Mouse (Mus musculus) left cerebral cortex, adult 18-20 months (tissue): ENCODE results near the gene Ddx39b. TPM values are rescaled to one million over a fixed set of nuclear protein-coding genes. Genes with fewer than 3 reads are reported as not detected.

Experiments
- DNase-seq, 2 experiments: peaks; one replicate each; pipeline ENCODE4 v3.0.0; 2021 to 2022; ENCODE audit warnings: low spot score in 2 of 2, mixed read lengths in 1 of 2
- long read RNA-seq, 2 experiments: library from polyadenylated mRNA; stranded (forward); transcript quantifications; one replicate each; pipeline ENCODE4 v2.0.0; 2021
- total RNA-seq, 2 experiments: library from RNA; stranded (reverse); gene quantifications; 2 replicates each; pipeline ENCODE4 v1.2.3; 2021

Ddx39b gene
- 100 to 1,000 TPM; 201 to 213 TPM for total RNA-seq
- long read RNA-seq, experiment 1, transcript Ddx39b-203 (10 exons, 2,848 nt) = minor isoform, 15 of 239 reads
- long read RNA-seq, experiment 1, transcript Ddx39b-201 (11 exons, 1,739 nt) = major isoform, 152 of 239 reads
- long read RNA-seq, experiment 1, partial matches to known transcripts = 31 of 239 reads
- long read RNA-seq, experiment 1, other reads (novel, unspliced or antisense) = 41 of 239 reads
- long read RNA-seq, experiment 2, transcript Ddx39b-203 (10 exons, 2,848 nt) = minor isoform, 12 of 165 reads
- long read RNA-seq, experiment 2, transcript Ddx39b-201 (11 exons, 1,739 nt) = major isoform, 111 of 165 reads
- long read RNA-seq, experiment 2, partial matches to known transcripts = 21 of 165 reads
- long read RNA-seq, experiment 2, other reads (novel, unspliced or antisense) = 20 of 165 reads

DNA sequence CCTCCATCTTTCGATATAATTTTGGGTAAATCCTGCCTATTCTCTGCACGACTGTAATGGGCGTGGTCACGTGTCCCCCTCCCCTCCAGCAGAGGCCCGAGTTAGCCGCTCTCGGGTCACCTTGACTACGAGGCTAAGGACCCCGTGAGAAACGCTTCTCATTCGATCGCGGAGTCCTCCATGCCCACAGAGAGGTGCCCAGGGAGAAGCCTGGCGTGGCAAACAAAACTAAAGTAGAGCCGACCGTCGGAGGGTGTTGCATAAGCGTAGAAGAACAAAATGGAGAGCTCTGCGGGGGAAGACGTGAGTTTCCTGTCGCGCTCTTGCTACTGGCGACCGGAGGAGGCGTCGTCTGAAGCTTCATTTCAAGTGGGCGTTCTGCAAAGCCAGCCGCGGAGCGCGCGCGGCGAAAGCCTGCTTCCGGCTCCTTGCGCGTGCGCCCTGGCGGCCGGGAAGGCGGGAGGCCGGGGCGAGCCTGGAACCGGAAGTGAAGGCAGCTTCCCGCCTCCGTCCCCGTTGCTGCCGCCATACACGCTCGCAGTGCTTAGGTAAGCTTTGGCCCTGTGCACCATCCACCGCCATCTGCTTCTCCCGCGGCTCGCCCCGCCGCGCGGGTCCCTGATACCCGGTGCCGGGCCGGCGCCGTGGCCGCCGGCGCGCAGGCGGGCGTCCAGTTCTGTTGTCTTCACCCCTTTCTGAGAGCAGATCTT is at the start of gene Ddx39b:
Gene Ddx39b, plus strand, starts transcription at position 442 of the 710 bp plus-strand sequence.
- peak; percentile 96 for DNase-seq

DNA sequence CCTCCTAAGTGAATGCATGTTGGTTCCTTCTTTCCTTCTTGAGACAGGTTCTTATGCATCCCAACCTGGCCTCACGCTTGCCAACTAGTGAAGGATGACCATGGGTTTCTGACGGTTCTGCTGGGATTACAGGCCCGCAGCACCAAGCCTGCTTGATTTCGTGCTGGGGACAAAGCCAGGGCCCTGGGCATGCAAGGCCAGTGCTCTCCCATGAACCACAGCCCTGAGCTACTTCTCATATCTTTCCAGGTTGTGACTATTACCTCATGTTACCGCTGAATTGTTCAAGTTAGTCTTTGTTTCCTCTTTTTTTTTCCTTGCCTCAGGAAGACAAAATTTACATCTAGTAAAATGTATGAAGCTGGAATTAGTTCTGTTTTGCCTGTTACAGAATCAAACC is 48.6 kb upstream of the Ddx39b start:
- no peak for DNase-seq

DNA sequence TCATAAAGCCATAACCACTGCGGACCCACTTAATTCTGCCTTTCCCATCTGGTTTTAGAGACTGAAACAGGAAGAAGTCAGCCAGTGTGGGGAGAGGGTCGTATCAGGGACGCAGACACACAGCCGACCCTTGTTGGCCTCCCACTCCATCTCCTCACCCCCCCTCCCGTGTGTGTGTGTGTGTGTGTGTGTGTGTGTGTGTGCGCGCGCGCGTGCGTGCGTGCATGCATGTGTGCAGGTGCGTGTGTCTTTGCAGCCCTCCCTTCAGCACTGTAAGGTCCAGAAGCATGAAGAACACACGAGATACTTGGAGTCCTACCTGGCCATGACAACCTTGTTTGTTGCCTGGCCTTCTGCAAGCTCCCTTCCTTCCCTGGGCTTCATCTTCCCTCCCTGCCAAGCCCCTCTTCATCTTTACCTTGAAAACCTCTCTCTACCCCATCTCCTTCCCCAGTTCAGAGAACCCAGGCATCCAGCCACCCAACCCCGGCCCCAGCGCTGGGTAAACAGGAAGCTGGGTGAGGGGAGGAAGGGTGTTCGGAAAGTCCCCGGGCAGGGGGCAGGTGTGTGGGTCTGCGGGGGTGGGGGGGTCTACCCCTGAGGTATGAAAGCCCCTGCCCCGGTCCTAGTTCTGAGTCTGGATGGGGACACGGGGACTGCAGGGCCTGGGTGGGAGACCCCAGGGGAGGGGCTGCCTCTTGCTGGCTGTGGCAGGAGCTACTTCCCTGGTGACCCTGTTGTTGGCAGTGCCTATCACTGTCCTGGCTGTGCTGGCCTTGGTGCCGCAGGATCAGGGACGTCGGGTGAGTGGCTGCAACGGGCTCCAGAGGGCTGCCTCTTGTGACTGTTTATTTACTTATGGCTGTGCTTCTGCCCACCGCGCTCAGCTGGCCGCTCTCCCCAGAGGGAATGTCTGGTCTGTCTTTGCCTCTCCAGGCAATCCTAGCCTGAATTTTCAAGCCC is 47.4 kb upstream of the Ddx39b start, which contains the start of gene Ltb:
Gene Ltb, plus strand, starts transcription at position 559 of the 963 bp plus-strand sequence.
- DNase-seq = no peak

DNA sequence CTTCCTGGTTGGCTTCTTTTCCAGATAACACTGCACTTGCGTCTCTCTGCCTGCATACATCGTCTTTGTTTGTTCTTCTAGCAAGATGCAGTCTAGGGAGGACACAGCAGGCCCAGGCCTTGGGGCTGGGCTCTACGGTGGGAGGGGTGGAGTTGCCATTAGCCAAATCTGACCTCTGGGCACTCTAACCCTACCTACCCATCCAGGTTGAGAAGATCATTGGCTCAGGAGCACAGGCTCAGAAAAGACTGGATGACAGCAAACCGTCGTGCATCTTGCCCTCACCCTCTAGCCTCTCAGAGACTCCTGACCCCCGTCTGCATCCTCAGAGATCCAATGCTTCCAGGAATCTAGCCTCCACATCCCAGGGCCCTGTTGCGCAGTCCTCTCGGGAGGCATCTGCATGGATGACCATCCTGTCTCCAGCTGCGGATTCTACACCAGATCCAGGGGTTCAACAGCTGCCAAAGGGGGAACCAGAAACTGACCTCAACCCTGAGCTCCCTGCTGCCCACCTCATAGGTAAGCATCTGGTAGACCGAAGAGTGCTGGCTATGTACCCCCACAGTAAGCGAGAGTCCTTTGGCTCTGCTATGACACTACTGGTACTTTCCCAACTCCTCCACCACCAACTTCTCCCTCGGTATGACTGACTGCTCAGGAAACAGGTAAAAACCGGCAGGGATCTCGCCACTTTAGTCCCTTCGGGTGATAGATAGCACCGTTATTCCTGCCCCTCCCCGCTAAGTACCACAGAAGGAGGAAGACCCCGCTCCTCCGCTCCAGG is 46.5 kb upstream of the Ddx39b start:
- no peak for DNase-seq

DNA sequence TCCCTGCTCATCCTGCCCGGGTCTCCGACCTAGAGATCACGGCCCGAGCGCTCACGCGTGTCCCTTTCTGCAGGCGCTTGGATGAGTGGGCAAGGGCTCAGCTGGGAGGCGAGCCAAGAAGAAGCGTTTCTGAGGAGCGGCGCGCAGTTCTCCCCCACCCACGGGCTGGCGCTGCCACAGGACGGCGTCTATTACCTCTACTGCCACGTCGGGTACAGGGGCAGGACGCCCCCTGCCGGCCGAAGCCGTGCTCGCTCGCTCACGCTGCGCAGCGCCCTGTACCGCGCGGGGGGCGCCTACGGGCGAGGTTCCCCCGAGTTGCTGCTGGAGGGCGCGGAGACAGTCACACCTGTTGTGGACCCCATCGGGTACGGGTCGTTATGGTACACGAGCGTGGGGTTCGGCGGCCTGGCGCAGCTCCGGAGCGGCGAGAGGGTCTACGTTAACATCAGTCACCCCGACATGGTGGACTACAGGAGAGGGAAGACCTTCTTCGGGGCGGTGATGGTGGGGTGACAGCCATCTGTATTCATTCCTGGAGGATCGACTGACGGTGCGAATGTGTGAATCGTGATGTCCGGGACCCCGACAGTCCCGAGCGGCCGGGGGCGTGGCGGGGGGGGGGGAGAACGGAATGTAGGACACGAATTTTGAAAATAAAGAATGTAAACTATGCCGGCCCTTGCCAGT is 45.8 kb upstream of the Ddx39b start:
- peak; percentile 78 to 83 for DNase-seq

DNA sequence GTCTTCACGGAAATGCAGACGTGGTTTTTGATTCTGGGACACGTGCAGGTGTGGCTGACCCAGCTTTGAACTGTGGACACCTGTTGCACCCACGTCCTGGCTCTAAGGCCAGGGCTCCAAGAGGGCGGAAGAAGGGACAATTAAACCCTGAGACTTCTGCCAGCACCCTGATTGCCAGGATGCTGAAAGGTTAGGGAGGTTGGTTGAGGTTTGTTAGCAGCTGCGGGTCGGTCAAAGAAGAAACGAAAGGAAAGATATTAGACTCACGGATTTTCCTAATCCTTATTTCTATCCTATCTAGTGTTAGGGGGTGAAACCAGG is 45.3 kb upstream of the Ddx39b start:
- DNase-seq = no peak

DNA sequence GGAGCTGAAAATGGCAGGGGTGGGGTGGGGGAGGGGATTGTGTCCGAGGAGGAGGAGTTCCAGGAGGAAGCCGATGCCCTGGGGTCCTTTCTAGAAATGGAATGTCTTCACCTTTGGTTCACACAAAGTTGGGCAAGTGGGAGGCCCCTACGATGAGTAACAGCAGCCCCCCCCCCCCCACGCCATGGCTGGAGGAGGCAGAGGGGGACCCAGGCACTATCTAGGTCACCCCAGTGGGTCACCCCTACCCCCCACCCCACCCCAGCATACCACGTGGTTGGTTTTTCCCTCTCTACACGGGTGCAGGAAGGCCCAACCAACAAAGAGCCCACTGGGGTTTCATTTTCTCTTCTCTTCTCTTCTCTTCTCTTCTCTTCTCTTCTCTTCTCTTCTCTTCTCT is 44.4 kb upstream of the Ddx39b start:
- no peak for DNase-seq

DNA sequence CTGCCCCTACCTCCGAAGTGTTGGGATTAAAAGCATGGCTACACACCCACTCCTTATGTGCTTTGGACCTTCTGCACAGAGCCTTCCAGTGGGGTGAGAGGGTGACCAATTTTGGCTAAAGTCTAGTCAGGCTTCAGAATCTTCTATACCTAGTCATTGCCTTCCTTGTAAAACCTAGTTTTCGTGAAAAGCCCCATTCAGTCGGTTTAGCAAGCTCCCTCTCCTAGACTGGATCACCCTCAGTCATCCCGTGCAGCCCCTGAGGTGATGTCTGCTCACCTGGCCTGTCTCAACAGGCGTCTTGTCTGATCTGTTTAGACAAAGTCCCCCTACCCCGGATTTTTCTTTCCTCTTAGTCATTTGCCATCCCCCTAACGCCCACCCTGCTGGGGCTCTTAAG is 43.5 kb upstream of the Ddx39b start:
- DNase-seq = no peak

DNA sequence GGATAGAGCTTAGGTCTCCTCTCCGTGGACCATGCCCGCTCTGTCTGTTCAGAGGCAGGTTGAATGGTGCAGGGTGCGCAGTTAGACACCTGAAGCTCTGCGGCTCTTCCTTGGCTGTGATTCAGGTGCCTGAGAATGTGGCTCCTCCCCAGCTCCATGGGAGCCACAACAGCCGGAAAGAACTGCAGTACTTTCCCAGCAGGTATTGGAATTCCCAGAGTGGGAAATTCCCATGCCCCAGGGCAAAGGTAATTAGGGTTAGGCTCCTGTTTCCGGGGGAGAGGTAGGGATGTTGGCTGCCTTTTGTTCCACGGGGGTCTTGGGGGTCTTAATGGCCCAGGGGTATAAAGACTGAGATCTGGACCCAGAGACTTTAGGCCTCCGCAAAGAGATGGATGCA is 42.6 kb upstream of the Ddx39b start:
- DNase-seq = no peak

DNA sequence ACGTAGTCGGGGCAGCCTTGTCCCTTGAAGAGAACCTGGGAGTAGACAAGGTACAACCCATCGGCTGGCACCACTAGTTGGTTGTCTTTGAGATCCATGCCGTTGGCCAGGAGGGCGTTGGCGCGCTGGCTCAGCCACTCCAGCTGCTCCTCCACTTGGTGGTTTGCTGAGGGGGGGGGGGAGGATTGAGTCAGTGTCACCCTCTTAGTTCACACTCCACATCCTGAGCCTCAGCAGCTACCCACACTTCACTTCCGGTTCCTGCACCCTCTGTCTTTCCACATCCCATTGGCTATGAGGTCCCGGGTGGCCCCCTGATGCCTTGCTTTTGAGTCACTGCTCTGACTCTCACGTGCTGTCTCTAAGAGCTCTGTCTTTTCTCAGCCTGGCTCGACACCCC is 41.1 kb upstream of the Ddx39b start:
- no peak for DNase-seq

DNA sequence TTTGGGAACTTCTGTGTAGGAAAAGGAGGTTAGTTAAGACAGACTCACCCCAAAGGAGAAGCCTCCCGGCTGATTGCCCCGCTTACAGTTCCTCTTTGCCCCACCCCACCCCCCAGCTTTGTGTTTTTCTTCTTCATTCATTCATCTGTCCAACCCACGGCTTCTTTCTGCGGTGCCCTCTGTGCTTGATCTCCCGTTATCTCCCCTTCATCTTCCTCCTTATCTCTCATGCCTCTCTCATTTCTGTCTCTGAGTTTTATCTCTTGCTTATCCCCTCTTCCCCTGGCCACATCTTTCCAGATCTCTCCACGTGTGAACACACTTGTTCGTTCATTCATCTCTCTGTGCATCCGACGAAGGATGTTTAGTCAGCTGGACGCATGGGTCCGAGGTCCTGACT is 40.4 kb upstream of the Ddx39b start:
- DNase-seq = no peak

DNA sequence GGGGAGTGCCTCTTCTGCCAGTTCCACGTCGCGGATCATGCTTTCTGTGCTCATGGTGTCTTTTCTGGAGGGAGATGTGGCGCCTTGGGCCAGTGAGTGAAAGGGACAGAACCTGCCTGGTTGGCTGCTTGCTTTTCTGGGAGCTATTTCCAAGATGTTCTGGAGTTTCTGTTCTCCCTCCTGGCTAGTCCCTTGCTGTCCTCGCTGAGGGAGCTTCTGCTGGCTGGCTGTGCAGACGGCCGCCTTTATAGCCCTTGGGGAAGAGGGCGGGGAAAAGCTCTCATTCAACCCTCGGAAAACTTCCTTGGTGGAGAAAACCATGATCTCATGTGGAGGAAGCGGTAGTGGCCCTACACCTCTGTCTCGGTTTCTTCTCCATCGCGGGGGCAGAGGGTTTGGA is 39.8 kb upstream of the Ddx39b start, which contains the start of gene Tnf:
Gene Tnf, minus strand, starts transcription at position 221 of the 400 bp plus-strand sequence.
- no peak for DNase-seq

DNA sequence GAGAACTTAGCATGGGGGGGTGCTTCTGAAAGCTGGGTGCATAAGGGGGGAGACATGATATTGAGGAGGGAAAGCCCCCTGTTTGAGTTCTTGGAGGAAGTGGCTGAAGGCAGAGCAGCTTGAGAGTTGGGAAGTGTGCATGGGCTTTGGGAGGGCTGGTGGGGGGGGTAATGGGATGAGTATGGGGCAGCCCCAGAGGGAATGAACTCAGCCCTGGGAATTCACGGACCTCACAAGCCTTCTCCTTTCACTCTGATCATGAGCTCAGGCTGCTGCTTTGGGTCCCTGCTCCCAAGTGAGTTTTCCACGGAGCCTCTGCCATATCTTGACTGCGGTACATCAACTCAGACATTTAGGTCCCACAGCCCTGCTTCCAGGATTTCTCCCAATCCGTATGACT is 39.1 kb upstream of the Ddx39b start:
- DNase-seq = no peak

DNA sequence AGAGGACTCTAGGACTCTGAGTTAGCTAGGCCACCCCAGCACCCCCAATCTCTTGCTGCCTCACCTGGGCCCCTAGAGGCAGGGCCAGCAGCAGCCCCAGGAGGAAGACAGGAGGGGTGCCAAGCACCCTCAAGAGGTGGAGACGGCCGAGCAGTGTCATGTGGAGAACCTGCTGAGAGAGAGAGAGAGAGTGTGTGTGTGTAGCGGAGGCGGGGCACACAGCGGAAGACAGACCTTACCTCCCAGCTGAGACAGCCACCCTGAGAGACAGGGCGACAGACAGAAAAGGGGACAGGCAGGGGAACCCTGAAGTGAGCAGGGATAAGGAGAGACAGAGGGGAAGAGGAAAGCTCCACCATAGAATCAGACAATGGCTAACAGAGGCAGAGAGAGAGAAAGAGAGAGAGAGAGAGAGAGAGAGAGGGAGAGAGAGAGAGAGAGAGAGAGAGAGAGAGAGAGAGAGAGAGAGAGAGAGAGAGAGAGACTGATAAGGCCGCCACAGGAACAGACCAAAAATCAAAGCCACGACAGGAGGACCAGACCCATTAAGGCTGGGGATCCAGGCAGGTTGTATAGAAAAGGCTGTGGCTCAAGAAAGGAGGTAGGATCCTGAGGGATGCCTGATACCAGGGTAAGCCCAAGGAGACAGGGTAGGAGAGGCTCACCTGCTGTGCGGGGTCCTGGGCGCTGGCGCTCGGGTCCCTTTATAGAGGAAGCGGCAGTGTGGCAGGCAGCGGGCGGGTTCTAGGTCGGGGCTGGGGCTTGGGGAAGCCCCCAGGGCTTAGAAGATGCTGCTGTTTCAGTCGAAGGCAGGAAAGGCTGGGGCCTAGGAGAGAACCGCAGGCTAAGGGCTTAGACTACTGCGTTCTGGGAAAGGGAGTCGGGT is 36.8 kb upstream of the Ddx39b start, which contains the start of gene Lta:
Gene Lta, minus strand, starts transcription at position 858 of the 886 bp plus-strand sequence.
- DNase-seq = no peak

DNA sequence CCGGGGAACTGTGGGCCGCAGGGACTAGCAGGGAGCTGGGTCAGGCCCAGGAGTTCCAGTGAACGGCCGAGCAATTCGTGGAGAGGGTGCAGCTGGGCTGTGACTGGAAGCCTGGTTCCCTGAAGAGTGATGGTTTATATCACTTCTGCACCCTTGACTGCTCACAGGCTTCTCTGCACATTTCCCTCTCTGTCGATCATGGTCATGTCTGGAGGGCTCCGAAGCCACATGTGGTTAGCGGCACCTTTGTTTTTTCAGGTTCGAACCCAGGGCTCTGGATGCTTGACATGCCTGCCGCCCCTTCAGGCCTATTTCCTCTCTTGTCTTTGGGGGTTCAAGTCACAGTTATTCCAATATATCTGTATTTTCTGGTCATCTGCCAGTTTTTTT is 36.2 kb upstream of the Ddx39b start:
- DNase-seq = no peak

DNA sequence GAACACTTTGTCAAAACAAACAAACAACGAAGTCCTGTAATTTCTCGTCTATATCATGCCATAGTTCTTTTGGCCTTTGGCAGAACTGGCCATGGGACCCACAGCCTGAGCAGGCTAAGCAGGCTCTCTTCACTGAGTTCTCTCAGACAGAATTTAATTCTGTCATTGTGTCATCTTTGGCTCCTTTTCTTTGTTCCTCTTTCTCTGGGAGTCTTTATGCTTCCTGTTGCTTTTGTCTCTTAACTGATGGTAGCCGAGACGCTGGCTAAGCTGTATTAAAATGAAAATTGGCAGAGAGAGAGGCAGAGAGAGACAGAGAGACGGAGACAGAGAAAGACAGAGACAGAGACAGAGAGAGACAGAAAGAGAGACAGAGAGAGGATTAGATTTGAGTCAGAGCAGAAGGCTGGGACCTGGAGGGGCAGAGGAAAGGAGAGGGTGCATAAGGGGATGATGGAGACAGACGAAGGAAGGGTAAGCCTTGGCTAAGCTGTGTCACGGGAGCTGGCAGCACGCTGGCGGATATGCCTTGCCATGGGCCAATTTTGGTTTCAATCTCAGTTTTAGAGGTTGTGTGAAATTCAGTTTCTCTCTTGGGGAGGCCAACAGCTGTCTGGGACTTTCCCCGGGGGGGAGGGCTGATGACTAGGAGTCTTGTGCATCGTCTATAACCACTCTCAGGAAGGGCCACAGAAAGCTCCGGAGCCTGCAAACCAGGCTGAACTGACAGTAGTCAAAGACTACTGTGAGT is 31.6 kb upstream of the Ddx39b start:
- DNase-seq = no peak

DNA sequence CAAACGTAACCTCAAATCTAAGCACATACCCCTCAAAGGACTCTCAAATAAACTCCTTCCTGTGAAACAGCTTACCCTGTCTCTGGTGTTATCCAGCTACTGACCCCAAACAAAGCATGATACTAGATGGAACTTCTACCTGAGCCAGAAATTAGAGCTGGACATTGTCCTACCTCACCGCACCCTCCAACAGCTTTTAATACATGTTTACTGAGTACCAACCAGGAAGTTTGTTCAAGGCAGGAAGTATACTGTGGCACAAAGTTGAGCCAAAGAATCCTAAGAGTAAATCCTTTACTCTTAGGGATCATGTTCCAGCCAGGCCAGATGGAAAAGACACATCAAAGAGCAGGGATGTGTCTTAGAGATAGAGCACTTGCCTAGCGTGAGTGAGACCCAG is 31.0 kb upstream of the Ddx39b start:
- DNase-seq = no peak

DNA sequence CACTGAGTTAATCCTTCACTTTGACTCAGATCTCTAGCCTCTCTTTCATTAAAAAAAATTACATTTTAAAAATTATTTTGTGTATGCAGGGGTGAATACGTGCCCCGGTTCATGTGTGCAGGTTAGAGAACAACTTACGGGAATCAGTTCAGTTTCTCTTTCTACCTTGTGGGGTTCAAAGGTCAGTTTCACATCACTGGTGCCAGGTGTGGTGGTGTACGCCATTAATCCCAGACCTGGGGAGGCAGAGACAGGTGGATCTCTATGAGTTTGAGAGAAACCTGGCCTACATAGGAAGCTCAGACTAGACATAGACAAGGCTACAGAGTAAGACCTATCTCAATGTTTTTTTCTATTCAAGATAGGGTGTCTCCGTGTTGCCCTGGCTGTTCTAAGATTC is 28.5 kb upstream of the Ddx39b start:
- DNase-seq = no peak
